Mouse (Mus musculus) heart, adult 8-10 months (tissue): ENCODE results near the gene Erich6. TPM values are rescaled to one million over a fixed set of nuclear protein-coding genes. Genes with fewer than 3 reads are reported as not detected.
A peak's percentile ranks its signal among the peaks of the same experiment; 100 is the strongest.

Experiments
- DNase-seq: peaks from one replicate; pipeline ENCODE4 v3.0.0; 2022; ENCODE audit warnings: low spot score
- total RNA-seq, 4 experiments: library from RNA; stranded (reverse); gene quantifications; 2 replicates each; pipeline ENCODE4 v1.2.4; 2022

Gene Erich6
- total RNA-seq, result not detected

- DNase-seq, result no peak
Measured at GRCm38 (mm10) chr3:58636406-58637295, at the start of gene Erich6. Erich6 (minus strand) TSS chr3:58637207.

DNA sequence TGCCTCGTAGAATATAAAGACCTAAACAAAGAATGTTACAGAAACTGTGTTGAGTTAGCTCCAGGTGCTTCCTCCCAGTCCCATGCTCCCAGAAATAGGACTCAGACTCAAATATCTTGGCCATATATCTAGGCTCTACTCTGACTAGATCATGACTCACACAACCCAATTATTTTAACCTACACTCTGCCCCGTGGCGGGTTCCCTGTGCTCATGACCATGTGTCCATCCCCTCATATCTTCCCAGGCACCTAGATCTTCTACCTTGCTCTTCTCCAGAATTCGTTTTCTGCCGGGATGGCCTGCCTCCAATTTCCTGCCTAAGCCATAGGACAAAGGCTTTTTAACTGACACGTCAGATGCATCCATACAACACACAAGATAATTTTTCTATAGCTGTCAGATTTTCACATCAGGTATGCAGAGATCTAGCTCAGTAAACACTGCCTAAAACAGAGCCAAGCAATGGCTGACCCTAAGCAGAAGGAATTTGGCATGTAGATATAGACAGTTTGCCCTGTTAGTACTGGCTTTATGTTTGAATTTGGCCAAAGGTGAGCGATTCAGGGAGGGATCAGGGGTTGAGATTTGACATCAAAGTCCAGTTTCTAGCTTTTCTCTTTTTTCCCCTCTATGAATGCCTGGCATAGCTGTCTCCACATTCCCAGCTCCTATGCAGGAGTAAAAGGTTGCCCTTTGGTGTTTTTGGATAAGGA is 49.4 kb upstream of the Erich6 start:
- DNase-seq, result no peak

GRCm38 (mm10) chr3:58685396-58685795 is 48.4 kb upstream of the Erich6 start:
- no peak for DNase-seq

DNA sequence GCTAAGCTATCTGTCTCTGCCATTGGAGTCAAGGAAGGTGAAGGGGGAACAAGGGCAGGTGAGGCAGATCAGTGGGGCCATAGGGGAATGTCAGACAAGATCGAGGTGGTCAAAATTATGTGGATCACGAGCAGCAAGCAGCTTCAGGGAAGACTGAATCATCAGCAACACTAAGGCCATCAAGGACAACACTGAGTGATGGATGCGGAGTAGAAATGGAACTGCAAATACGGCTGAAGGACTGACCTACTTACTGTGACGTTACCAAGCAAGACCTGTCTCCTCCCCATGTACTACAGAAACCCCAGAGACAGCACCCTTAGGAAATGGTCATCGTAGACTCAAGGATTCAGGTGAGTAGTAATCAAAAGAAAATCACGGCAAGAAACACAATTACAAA is 46.3 kb upstream of the Erich6 start:
- no peak for DNase-seq

- DNase-seq, result no peak
Measured at GRCm38 (mm10) chr3:58682336-58682735, 45.3 kb upstream of the Erich6 start.

- no peak for DNase-seq
Measured at GRCm38 (mm10) chr3:58681831-58682230, 44.8 kb upstream of the Erich6 start.

GRCm38 (mm10) chr3:58680943-58681637 is 44.1 kb upstream of the Erich6 start:
- no peak for DNase-seq

GRCm38 (mm10) chr3:58679996-58680395 is 43.0 kb upstream of the Erich6 start:
- no peak for DNase-seq

GRCm38 (mm10) chr3:58678905-58679304 is 41.9 kb upstream of the Erich6 start:
- no peak for DNase-seq

- no peak for DNase-seq
Measured at GRCm38 (mm10) chr3:58678384-58678783, 41.4 kb upstream of the Erich6 start.

DNA sequence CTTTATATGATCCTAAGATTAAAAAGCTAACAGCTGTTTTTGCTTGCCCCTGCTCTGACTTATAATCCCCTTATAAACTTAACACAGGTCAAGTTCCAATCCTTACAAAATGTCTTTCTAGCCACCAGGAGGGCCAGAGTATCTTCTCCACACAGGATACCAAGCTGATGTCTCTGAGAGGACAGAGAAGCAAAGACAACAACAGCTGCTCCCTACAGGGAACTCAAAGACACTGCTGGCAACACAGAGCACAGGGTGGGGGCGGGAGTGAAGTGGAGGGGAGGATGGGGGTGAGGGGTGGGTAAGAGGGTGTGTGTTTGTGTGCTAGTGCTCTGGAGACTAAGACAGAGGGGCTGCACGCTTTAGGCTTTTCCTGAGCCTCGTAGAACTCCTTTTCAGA is 40.6 kb upstream of the Erich6 start:
- DNase-seq, result no peak

- no peak for DNase-seq
Measured at GRCm38 (mm10) chr3:58673295-58673694, 36.3 kb upstream of the Erich6 start.

GRCm38 (mm10) chr3:58672481-58673183 is 35.6 kb upstream of the Erich6 start:
- DNase-seq, result no peak

GRCm38 (mm10) chr3:58671616-58672250 is 34.7 kb upstream of the Erich6 start:
- DNase-seq, result no peak

- DNase-seq, result no peak
Measured at GRCm38 (mm10) chr3:58663970-58664369, 27.0 kb upstream of the Erich6 start.

GRCm38 (mm10) chr3:58660636-58661035 is 23.6 kb upstream of the Erich6 start:
- no peak for DNase-seq

DNA sequence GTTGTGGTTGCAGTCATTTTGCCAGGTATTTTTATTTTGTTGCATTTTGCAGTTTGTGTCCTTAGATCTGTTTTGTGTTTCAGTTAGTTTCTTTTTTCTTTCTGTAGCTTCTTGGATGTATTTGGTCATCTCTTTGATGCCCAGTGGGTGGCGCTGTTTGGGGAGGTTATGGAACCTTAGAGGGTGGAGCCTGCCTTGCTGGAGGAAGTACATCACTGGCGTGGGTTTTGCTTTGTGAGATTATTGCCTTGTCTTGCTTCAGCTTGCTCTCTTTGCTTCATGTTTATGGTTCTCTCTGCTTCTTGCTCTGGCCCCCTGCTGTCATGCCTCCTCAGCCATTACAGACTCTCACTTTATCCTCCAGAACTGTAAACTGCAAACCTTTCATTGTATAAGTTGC is 20.3 kb upstream of the Erich6 start:
- DNase-seq, result peak; percentile 34

DNA sequence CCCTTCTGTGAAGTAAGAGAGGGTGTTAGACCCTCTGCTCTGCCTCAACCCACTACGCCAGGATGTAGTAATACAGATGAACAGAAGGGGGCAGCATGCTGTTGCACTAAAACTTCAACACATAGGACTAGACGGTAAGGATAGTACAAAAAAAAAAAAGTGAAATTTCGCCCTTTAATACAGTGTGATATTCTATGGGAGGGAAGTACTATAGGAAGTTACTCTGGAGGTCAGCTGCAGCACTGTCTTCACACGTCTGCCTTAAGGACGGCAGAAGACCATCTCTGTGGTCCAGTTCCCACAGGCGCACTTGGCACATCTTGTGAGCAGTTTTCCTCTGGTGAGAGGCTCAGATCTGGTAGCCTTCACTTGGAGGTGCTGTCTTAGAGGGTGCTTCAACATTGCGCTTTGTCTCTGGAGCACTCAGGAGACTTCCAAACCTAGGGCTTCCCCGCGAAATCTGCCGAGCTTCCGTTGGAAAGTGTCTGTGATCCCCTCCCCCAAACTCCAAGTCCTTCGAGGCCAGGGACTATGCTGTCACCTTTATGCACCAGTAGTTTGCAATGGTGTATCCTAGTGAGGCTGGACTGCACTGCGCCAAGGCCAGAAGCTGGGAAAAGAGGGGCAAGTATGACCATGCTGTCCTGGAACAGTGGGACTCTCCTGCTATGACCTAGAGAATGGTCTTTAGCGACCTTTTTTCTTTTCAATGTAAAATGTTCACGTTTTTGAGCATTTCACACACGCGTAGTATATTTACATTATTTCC is 18.5 kb upstream of the Erich6 start:
- peak; percentile 71 for DNase-seq

- no peak for DNase-seq
Measured at GRCm38 (mm10) chr3:58653907-58654306, 16.9 kb upstream of the Erich6 start.

DNA sequence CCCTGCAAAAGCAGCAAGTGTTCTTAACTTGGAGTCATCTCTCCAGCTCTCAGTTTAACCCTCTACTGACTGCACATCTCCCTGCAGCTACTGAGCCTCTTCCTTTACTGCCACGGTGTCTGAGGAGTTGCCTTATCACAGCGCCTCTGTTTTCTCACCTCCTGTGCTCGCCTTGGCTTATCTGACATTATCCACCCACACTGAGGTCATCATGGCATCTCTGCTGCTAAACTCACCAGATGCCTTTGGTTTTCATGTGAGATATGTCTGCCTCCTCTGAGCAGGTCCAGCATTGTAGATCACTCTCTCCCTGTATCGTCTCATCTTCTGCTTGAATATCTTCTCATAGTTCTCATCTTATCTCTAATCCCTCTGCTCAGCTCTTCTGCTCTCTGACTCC is 13.3 kb upstream of the Erich6 start:
- no peak for DNase-seq
